Mouse (Mus musculus): ENCODE data around the gene Rassf7. TPM values are rescaled to one million over a fixed set of nuclear protein-coding genes. Genes with fewer than 3 reads are reported as not detected.

Rassf7 gene
- total RNA-seq, 2 experiments from 2014 or later, result 6.5 to 7.8 TPM

DNA sequence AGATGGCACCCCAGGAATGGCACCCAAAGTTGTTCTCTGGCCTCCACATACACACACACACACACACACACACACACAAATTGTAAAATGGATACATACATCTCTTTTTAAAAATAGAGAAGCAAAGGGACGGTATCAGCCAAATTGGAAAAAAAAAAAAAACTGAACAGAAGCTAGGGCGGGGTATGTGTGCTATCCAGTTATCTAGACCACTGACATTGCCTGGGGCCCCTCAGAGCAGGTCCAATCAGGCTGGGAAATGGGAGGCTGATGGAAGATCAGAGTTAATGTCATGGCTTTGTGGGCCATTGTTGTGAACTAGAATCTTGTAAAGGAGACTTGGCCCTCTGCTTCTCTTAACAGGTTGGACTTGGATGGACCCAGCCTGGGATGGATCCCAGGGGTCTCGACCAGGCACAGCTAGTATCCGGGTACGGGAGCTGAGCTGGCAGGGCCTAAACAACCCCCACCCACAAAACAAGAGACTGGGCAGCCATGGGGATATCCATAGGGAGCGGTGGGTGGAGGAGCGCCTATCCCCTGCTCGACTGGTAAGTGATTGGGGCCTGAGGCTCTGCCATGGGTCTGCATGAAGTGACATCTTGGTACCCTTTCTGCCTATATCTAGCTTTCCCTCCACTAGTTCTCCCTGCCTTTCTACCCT lies 18.9 kb upstream of the Rassf7 start:
- no peak for DNase-seq

DNA sequence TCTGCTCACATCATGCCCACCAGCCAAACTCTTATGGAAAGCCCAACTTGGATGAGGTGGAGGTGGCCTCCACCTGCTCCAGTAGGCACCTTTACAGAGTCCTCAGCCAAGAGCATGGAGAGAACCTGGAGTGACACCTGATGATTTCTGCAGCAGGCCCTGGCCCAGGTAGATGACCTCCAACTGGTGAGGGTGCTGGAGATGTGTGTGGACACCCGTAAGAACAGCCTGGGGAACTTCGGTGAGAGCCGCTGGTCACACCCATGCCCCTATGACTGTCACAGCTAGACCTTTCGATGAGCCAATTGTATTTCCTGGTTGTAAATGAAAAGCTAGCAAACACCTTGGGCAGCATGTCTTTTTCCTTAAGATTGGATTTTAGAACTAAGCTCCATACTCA lies 17.5 kb upstream of the Rassf7 start:
- DNase-seq, result no peak

DNA sequence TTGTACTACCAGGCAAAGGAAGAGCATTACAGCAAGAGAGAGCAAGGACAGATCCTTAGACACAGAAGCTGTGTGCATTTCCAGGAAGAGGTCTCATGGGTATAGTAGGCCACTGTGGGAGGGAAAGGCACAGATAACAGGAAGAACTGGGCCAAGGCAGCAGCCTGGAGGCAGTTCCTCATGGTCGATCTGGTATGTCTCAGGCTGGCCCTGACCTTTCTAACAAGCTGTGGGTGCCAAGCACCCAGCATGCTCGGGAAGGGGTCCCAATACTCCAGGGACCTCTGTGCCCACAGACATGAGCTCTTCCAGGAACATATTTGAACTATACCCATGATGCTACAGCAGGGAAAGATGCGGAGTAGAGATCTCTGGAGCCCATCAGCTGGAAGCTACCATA lies 11.1 kb upstream of the Rassf7 start:
- DNase-seq, result peak; percentile 19

DNA sequence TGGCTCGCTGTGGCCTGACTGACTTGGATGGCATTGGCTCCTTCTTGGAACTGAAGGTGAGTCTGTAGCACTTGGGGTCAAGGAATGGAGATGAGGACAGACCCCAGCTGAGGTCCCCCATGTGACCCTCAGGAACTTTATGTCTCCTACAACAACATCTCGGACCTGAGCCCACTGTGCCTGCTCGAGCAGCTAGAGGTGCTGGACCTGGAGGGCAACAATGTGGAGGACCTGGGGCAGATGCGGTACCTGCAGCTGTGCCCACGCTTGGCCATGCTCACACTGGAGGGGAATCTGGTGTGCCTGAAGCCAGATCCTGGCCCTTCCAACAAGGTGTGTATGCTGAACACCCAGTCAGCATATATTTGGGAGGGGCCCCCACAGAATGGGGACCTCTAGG lies 10.2 kb upstream of the Rassf7 start:
- no peak for DNase-seq

DNA sequence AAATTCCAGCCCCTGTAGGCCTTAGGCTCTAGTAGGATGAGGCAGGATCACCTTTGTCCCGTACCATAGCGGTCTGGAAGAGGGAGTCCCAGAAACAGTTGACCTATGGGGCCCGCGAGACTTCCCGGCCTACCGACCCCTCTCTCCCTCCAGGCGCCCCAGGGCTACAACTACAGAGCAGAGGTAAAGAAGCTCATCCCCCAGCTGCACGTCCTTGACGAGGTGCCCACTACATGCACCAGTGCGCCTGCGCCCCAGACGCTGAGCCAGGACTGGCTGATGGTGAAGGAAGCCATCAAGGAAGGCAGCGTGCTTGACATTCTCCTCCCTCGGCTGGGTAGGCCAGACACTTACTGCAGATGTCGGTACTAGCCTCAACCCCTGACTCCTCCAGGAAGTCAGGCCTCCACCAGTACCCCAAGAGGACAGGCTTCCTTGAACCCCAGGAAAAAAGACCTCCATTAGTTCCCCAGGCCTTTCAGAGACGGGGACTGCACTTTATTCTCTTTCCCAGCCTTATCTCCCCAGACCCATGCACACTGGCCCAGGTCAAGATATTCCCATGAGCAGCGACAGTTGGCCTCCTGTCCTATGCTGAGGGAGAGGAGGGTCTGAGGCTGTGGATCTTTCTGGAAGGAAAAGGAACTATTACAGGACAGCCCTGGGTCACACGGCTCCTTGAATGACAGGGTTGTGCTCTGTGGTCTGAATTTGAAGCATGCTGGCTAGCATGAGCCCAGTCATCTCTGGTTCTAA lies 9.3 kb upstream of the Rassf7 start:
- DNase-seq, result no peak

DNA sequence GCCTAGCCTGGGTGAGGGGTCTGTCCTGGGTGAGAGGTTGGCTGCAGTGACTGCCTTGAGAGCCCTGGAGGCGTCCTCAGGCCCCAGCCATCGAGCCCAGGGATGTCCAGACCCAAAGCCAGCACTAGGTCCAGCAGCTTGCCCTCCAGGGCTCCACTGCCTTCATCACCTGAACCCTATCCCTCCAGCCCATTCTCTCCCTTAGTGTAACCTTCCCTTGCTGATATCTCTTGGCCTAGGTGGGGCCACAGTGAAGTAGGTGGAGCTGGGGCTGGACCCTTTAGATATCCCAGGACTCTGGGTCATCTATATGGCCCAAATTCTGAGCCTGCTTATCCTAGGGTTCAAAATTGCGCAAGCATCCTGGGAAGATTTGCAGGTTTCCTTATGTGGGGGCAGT lies 6.1 kb upstream of the Rassf7 start:
- no peak for DNase-seq

DNA sequence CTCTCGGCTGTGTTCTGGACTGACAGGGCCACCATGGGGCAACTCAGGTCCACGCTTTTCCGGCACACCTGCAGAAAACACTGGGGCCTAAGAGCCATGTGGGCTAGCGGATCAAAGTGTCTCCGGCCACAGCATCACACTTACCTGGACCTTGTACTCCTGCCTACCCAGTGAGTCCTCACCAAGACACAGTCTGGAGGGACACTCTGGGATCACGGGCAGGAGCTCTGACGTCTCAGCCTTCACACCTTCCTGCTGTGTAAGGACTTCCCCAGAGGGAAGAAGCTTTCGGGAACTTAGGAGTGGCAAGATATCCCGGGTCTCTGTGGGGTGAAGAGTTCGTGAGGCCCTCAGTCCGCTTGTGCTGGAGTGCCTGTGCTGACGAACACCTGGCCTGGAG lies 5.5 kb upstream of the Rassf7 start:
- DNase-seq, result no peak

DNA sequence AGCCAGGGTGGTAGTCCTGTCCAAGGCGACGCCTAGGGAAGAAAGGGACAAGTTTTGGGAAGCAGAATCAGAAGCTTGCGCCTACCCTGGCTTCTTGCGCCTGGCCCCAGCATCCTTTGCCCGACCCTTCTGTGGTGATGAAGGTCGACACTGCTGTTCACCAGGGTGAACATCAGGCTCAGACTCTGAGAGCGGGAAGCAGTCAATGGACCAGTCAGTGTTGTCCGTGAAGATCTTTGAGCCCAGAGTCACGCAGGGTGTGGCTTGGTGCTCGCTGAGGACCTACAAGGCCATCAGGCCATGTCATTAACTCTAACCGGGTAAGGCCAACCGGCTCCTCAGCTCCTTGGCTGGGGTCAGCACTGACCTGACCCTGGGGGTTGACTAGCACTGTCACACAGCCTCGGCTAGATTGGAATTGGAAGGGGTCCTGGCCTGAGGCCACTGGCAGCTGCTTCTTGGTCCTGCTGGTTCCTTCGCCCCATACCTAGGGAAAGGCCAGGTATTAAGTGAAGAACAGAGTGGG lies 5.0 kb upstream of the Rassf7 start:
- no peak for DNase-seq

DNA sequence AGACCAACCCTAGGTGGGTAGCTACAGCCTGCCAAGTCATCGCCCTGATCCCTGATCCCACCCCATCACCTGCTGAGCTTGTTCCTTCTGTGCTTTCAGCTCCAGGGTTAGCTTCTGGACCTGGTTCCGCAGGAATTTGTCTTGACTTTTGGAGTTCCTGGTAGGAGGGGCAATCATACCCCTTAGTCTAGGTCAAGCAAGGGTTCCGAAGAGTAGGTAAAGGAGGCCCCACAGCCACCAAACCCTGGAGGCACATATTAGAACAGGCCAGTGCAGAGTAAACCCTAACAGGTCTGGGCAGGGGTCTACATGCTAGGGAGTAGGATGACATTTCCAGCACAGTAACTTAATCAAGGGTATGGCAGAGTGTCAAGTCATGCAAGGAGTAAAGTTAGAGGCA lies 2.5 kb upstream of the Rassf7 start:
- no peak for DNase-seq

DNA sequence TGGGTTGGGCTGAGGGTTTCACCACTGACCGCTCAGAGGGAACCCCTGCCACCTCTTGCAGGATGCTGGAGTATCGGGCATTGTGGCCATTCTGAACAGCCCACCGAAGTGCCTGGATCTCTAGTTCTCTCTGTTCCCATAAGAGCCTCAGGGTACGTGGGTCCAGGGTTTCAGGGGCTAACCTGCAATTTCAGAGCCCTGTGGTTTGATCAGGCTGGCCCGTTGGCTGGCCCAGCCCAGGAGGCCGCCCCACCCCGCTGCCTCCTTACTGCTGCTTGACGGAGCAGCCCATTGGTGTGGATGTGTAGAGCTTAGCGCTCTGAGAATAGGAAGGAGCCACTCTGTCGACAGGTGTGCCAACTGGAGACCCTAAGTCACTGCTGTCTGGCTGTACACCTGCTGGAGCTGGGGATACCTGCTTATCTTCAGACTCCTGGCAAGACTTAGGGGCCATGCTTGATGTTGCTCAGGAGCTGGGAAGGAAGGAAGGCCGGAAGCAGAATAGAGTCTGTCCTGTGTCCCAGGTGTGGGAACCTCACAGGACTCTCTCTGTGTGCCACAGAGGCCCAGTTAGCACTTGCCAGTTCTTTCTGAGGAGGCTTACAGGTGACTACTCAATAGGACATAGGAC lies 1.9 kb upstream of the Rassf7 start, which contains the start of gene Lmntd2:
Gene Lmntd2, minus strand, starts transcription at position 476 of the 631 bp plus-strand sequence.
- DNase-seq, result no peak

DNA sequence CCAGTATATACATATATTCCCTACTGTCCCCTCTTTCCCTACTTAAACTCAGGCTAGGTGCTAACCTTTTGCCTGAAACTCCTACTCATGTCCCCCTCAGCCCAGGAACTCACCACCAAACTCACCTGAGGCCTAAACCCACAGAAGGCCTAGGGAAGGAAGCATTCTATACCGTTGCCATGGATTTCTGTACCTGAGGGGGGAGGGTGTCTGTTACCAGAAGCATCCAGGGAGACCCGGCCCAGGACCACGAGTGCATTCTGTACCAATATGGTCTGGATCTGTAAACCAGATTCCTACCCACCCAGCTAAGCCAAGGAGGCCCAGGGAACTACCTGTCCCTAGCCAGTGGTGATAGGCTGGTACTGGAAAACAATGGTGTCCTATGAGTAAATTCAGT lies 1.4 kb upstream of the Rassf7 start:
- no peak for DNase-seq

DNA sequence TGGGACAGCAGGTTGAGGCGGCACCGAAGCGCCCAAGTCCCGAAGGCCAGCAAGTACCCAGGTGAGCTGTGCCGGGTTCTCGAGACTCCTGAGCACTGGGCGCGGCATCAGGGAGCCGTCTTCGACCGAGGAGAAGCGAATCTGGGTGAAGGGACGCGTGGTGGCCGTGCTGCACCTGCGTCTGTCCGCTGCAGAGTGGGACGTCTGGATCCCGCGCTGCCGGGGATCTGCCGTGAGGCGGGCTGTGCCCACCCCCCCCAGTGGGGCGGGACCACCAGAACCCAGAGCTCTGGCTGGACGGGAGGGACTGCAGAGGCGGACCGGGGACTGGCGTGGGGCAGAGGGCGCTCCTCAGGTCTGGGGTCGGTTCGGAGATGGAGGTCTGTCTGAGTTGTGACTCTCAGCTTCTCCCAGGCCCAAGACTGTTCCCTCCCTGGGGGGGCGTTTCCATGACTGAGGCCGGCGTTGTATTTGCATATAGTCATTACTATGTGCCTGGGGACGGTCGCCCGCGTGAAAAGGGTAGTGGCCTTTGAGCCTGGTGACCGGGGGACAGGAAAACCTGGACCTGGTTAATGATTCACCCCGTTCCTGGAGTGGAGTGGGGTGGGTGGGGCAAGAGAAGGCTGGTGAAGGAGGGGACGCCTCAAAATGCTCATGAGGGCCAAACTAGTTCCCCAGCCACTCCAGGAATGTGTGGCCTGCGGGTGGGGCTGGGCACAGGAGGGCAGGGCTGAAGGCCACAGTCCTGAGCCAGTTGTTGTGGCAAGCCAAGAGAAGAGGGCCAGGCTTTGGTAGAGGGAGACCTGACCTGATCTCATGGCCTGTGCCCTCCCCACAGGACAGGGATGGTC lies 447 bp downstream of the Rassf7 start:
- peak; percentile 67 for DNase-seq

DNA sequence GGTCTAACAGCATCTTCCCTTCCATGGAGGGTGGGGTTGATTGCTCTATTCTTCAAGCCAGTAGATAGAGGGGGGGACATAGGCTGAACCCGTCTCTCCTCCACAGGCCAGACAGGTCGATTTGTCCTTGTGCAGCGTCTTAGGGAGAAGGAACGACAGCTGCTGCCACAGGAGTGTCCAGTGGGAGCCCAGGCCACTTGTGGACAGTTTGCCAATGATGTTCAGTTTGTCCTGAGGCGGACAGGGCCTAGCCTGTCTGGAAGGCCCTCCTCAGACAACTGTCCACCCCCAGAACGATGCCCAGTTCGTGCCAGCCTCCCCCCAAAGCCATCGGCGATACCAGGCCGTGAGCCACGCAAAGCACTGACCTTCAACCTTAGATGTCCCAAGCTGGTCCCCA lies 1.2 kb downstream of the Rassf7 start:
- DNase-seq, result no peak

DNA sequence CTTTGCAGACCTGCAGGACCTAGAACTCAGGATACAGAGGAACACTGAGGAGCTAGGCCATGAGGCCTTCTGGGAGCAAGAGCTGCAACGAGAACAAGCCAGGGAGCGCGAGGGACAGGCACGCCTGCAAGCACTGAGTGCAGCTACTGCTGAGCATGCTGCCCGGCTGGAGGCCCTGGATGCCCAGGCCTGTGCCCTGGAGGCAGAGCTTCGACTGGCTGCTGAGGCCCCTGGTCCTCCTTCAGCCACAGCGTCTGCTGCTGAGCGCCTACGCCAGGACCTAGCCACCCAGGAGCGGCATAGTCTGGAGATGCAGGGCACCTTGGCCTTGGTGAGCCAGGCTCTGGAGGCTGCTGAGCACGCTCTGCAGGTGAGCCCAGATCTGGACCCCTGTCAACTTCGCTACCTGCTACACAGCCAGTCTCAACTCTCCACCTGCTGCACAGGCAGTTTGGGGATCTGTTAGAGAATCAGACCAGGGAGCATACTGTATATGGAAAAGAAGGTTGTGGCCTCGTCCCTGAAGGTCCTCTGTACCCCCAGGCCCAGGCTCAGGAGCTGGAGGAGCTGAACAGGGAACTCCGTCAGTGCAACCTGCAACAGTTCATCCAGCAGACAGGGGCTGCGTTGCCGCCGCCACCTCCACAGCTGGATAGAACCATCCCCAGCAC lies 1.8 kb downstream of the Rassf7 start:
- DNase-seq, result no peak

DNA sequence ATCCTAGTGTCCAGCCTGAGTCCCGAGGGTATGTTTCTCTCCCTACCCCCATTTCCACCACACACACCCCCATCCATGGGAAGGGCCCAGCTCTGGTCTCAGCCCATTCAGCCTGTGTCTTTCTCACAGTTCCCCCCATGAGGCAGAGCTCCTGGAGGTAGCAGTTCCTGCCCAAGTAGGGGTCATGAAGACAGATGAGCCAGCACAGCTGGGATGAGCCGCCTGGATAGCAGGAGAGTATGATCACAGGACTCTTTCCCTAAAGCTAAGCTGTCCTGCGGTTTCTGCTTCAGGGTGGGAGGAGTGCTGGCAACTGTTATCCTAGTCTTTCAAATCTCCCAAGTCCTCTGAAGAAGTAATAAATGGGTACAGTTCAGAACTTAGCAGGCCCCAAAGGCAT lies 2.5 kb downstream of the Rassf7 start:
- DNase-seq, result no peak

DNA sequence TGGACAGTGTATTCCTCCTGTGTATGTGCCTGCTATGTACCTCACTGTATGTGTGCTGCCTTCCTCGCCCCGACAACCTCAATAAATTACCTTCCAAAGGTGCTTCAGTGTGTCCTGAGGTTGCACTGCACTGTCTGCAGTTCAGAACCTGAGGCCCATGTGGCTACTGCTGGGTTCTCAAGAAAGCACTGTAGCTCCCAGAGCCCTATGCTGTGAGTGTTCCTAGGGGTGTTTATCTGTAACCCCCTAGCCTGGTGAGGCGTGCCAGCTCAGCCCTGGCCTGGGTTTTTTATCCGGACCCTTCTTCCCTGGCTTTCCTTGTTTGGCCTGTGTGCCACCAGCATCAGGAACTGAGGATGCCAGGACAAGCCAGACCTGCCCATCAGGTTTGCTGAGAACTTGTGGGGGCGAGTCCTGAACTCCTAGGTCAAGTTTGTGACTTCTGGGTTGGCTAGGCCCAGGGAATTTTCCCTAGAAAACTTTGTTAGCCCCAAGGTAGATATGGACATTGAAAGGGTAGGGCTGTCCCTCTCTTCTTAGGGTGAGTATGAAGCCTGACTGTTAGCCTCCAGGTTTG lies 3.0 kb downstream of the Rassf7 start:
- DNase-seq, result no peak

DNA sequence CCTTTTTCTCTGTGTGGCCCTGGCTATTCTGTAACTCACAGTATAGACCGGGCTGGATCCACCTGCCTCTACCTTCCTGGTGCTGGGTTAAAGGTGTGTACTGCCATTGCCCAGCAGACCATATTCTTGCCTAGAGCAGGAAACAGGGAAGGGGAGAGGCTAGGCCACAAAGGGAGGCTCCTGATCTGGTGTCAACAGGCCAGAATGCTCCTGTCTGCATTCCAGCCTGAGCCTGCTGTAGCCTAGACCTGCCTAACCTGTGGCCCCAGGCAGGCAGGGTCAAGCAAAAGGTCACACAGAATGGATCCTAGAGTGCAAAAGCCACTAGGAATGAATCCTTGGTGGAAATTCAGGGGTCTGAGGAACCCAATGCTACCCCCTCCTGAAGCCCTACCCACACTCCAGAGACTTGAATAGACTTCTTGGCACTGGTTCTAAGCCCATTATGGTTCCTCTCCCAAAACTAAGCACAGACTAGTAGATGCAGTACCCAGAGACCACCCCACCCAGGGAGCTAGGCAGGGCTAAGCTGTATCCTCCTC lies 4.0 kb downstream of the Rassf7 start:
- DNase-seq, result no peak

DNA sequence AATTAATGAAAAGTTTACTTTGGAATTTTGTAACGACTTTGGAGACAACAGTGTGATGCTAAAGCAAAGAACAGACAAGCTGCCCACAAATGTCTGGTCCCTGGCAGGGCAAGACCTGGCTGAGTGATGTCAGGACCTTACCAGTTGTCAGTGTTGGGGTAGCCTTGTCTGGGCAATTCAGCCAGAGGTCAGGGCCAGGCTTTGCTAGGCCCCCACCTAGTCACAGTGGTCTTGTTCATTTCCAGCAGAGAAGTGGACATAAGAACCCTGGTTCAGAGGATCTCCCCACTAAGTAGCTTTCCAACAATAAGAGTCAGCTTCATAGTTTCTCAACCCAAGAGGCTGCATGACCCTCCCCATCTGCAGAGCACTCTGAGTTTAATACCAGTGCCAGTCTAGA lies 4.7 kb downstream of the Rassf7 start:
- no peak for DNase-seq

DNA sequence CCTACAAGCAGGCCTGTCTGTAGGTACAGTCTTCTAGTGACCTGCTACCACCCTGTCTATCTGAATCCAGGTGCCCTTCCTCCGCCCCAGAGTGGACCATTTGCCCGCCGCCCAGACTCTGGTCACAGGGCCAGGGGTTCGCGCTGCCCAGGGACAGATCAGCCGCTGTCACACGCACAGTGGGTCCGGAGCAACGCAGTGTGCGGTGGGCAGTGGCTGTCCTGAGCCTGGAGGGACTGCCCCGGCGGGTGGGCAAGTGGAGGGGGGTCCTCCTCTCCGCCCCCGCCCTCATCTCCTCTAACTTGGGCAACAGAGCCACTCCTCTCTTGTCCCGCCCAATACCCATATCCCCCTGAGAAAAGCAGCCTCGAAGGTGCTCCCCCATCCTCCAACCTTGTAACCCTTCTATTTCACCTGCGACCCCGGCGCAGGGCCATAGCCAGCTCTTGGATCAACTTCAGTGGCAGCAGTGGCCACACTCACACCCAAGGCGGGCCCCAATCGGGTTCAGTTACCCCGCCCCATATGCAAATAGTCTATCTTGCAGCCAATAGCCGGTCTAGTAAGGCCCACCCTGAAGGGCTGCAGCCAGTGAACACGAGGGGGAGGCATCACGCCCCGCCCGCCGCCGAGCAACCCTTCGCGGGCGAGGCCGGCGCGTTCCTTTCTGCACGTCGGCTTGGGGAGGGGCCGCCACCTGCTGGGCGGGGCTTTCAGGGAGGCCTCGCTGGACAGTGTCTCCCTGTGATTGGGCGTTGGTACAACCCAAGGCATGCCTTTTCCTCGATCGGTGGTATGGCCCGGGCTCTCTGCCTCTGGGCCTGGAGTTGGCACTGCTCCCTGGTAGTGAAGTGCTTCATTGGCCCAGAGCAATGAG lies 5.8 kb downstream of the Rassf7 start:
- DNase-seq, result peak; percentile 98

DNA sequence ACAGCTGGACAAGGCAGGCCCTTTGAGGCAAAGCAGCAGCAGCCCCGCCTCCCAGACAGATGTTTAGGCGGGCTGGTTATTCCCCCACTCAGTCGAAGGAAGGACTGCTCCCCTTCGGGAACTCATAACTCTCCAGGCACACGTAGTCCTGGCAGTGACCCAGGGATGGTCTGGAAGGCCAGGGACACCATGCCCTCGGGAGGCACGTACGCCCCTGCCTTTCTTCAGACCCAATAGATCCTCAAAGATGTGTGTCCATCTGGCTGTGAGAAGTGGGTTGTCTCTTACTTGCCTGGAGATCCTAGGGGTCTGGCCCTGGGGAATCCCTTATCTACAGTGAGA lies 6.4 kb downstream of the Rassf7 start:
- DNase-seq, result no peak
